Mouse (Mus musculus) WW6 (cell line): ENCODE data around the gene Hoxa6.

Experiments used
- DNase-seq: peaks from one replicate; pipeline ENCODE4 v3.0.0-alpha.2; 2013; ENCODE audit warnings: low read depth, low spot score

Gene Hoxa6

DNA sequence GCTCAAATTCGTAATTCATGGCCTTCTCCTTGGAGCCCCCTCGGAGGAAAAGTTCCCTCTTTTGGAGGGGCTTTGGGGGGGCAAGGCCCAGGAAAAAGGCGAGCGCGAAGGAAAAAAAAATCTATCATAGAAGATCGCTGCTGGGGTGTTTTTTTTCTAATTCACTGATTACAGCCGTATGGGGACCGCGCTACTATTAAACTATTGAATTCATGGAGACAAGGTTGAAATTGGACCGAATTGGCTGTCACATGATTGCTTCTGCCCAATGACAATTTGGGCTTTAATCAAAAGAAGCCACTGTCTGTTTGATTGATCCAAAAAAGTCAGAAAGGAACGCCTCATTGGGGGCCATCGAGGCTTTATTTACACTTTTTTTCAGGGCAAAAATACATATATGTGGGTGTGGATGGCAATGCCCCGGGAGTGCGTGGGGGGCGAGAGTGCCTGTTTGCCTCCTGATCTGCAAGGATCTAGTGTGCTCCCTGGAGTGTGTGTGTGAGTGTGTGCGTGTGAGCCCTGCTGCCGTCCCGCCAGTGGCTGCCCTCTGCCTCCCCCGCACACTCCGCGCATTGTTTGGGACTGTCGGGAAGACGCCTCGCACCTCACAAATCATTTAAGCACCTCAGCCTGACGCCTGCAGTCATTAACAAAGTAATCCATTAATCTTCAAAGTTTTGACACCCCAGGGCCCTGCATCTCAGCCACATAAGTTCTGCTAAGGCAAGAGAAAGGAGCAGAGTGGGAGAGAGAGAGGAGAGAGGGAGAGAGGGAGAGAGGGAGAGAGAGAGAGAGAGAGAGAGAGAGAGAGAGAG lies 43.7 kb downstream of the Hoxa6 start, which contains the start of gene Hoxa2:
Hoxa2 (minus strand) TSS at position 206 of the 815 bp plus-strand sequence.
- no peak for DNase-seq

- DNase-seq = no peak
These were observed 44.4 kb downstream of the Hoxa6 start for GRCm38 (mm10) chr6:52164051-52164625.

DNA sequence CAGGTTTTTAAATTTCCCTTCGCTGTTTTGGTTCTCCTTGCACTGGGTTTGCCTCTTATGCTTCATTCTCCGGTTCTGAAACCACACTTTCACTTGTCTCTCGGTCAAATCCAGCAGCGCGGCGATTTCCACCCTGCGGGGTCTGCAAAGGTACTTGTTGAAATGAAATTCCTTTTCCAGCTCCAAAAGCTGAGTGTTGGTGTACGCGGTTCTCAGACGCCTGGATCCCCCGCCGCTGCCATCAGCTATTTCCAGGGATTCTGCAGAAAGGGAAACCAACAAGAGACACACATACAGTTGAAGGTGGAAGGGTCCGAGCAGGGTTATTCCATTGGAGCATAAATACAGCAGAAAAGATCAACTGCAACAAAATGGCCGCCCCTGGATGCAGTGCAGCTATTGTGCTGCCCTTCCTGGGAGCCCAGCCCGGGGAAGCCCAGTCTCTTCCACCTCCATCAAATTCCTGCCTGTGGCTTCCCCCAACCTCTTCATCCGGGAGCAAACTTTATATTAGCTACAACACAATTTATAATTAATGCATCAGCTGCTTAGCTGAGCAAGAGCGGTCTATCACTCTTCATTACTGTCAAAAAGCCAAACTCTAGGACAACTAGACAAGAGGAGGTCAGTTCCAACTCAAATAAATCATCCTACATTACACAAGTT lies 45.0 kb downstream of the Hoxa6 start:
- no peak for DNase-seq

GRCm38 (mm10) chr6:52162611-52163365 lies 45.7 kb downstream of the Hoxa6 start:
- DNase-seq = no peak

DNA sequence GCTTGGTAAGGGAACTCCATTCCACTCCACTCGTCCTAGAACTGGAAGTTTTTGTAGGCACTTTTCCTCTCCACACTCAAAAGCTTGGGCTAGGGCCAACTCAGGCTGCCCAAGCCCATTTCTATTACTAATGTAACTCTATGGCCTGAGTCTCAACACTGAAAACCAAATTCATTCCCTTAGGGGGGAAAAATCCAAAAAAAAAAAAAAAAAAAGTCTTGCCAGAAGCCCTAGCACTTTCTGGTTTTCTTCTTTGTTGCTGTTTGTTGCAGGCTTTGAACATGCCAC lies 46.5 kb downstream of the Hoxa6 start:
- no peak for DNase-seq

GRCm38 (mm10) chr6:52161336-52162092 lies 47.0 kb downstream of the Hoxa6 start:
- no peak for DNase-seq

GRCm38 (mm10) chr6:52160511-52161335 lies 47.8 kb downstream of the Hoxa6 start:
- DNase-seq = no peak

DNA sequence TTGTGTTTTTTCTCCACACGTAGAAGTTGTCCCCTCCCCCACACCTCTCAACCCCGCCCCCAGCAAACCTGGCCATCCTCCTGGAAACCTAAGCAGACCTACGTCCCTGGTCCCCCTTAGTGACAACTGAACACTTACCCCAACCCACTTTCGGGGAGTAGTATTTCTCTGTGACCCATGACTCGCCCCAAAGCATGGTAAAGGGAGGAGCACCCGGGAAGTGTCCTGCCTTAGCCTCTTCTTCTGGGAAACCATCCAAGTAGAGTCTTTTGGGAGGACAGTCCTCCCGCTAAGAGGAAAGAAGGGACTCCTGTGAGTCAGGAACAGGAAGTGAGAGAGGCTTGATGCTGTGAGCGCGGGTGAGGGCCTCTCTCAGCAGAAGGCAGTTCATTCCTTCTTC lies 48.5 kb downstream of the Hoxa6 start:
- no peak for DNase-seq

DNA sequence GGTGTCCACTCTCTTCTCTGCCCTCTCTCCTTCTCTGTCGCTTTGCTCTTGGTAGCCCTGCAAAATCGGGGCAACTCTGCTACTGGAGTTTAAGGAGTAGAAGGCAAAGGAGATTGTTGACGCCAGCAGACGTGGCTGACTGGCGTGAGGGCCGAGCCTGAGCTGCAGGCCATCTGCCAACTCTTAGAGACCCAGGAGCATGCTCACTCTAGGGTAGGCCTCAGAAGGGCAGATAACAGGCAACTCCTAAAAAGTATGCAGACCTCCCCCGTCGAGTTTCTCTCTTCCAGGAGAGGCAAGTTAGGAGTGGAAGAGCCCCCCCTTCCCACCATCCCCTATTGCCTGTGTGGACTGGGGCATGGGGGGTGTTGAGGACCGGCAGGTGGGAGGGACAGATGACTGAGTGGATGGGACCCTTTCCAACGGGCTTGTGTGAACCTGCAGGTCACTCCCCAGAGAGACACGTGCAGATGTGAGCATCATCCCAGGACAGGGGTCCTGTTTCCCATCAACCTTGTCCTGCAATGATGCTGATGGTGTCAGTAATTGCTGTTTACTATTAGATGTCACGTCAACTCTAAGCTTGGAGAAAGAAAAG lies 49.3 kb downstream of the Hoxa6 start:
- no peak for DNase-seq

GRCm38 (mm10) chr6:52158276-52159051 lies 50.1 kb downstream of the Hoxa6 start, which contains the start of gene Hoxa1:
Gene Hoxa1 (minus strand): TSS chr6:52158317.
- peak; percentile 75 for DNase-seq

- no peak for DNase-seq
These were observed 50.9 kb downstream of the Hoxa6 start for GRCm38 (mm10) chr6:52157466-52158275.

- no peak for DNase-seq
These were observed 51.8 kb downstream of the Hoxa6 start for GRCm38 (mm10) chr6:52156551-52157200.
